Mouse (Mus musculus): Measurements from ENCODE around the gene Slc35e3.
"Not testable (repeated sequence)": the region's sequence is repeated elsewhere in the genome, so short reads cannot be mapped to it uniquely, and the experiment has no call there.

The Slc35e3 gene

GRCm38 (mm10) chr10:117749787-117750343, 3.7 kb upstream of the Slc35e3 start:
- DNase-seq (ENCODE audit: low read depth) = no peak

DNA sequence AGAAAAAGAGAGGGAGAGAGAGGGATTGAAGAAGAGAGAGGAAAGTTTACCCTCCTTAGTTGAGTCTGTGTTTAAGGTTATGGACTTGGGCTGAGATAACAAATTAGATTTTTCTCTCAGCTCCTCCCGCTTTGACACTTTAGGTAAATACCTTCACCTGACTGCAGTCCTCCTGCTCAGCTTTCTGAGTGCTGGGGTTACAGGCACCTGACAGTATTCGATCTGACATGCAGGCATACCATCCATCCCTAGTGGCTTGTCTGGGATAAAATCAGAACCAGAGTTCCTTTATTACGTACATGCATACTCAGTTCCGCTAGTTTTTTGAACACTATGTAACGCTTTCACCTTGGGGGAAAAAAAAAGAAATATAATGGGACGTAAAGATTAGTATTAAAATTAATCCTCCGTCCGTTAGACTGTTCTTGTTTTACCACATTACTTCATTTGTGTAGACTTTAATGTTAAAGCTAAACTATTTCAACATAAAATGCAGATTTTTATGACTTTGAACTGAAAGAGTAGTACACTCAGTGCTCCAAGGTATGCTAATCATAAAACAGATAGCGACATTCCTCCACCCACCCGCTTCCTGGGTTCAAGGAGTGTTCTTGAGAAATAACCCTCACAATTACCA, 3.0 kb upstream of the Slc35e3 start:
- no peak for DNase-seq (ENCODE audit: low read depth)

DNA sequence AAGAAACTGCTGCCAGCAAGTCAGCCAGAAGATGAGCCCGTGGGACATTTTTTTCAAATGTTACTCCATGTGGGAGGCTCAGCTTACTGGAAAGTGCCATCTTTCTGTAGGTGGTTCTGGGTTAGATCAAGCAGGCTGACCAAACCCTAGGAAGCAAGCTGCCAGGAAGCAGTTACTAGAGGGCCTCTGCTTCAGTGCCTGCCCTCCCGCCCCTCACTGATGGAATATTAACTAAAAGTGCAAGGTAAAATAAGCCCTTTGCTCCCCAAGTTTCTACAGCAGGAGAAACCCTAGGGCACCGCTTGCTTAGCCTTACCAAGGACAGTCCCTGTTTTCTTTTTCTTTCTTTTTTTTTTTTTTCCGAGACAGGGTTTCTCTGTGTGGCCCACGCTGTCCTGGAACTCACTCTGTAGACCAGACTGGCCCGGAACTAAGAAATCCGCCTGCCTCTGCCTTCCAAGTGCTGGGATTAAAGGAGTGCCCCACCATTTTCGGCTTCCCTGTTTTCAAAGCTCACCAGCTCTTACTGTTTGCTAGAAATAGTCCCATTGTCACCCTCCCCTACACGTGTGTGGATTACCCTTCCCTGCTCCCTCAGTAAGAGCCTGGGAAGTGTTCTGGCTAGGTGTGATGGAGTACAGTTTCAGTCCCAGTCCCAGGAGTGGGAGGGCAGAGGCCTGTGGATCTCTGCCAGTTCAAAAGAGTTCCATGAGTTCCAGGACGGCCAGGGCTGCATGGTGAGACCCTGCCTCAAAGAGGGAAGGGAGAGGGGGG, 2.3 kb upstream of the Slc35e3 start:
- no peak for DNase-seq (ENCODE audit: low read depth)

- no peak for DNase-seq (ENCODE audit: low read depth)
Measured at GRCm38 (mm10) chr10:117747711-117748110, 1.5 kb upstream of the Slc35e3 start.

GRCm38 (mm10) chr10:117745570-117746296, 432 bp downstream of the Slc35e3 start:
- DNase-seq (ENCODE audit: low read depth) = not testable (repeated sequence)

GRCm38 (mm10) chr10:117743917-117744316, 2.2 kb downstream of the Slc35e3 start:
- DNase-seq (ENCODE audit: low read depth) = no peak

- no peak for DNase-seq (ENCODE audit: low read depth)
Measured at GRCm38 (mm10) chr10:117743182-117743581, 3.0 kb downstream of the Slc35e3 start.

DNA sequence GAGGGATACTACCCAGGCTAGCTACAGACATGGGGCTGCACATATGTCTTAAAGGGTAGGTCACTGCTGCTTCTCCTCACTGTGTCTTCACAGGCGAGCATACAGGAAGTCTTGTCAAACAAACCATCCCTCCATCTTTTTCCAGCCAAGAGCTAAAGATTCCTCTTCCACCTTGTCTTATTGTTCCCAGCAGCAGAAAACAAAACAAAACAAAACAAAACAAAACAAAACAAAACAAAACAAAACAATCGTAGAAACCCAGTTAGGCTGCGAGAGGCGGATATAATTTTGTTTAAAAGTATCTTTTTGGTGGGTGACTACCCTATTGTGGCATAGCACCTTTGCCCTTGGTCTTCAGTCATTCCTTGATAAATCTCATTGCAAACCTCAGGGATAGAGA, 3.5 kb downstream of the Slc35e3 start:
- DNase-seq (ENCODE audit: low read depth) = no peak

DNA sequence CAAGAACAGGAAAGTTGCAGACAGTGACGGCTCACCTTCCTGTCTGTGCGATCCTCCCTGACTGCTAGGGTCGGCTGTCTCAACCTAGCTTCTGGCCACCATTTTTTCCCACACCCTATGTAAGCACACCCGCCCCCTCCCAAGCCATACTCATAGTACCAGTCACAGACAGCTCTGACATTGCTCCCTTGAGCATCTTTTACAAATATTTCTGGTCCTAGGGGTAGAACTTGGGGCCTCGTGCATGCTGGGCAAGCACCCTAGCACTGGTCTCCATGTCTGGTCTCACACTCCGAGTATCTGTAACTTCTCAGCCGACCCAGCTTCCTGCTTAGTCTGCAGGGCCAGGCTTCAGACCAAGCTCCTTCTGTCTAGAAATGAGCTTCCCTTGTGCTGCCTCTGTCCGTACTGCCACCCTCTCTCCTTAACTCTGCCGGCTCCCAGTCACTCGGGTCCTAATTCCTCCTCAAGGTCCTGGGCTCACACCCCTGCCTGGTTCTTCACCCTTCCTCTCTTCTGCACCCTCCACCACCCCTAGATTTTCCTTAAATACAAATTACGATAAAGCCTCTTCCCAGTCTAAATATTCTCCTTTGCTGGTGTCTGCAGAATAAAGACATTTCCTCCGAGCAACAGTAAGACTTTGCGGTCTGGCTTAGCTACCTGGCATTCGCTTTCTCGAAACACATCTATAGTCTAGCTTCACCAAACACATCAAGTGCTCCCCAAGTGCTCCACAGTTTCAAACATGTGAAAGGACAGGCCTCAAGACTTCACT, 4.3 kb downstream of the Slc35e3 start:
- no peak for DNase-seq (ENCODE audit: low read depth)

GRCm38 (mm10) chr10:117740921-117741320, 5.2 kb downstream of the Slc35e3 start:
- no peak for DNase-seq (ENCODE audit: low read depth)

DNA sequence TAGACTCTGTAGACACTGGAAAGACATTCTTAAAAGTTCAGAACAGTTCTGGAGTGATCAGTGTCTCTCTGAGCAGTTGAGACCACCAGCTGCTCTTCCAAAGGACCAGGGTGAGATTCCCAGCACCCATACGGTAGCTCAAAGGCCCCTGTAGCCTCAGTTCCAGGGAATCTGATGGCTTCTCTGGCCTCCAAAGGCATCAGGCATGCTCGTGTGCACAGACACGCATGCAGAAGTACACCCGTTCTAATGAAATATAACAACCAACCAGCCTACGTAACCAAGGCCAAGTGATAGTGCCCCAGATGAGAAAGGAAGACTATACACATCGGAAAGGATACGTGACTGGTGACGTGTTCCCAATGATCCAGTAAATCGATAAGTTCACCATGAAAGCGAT, 6.0 kb downstream of the Slc35e3 start:
- no peak for DNase-seq (ENCODE audit: low read depth)

DNA sequence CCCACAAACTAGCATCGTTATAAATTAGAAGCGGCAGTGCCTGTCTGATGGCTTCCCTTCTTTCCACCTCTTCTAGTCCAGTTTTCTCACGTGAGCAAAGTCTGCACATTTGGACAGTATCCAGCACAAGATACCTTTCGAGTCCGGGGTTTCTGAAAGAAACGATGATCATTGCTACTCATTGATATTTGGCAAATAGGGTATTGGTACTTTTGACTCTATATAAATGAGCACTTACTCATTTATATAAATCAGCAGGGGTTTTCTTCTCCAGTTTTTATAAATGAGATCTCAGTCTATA, 6.6 kb downstream of the Slc35e3 start:
- DNase-seq (ENCODE audit: low read depth) = no peak

GRCm38 (mm10) chr10:117738928-117739647, 7.1 kb downstream of the Slc35e3 start:
- no peak for DNase-seq (ENCODE audit: low read depth)

GRCm38 (mm10) chr10:117738140-117738921, 7.8 kb downstream of the Slc35e3 start:
- DNase-seq (ENCODE audit: low read depth) = no peak

DNA sequence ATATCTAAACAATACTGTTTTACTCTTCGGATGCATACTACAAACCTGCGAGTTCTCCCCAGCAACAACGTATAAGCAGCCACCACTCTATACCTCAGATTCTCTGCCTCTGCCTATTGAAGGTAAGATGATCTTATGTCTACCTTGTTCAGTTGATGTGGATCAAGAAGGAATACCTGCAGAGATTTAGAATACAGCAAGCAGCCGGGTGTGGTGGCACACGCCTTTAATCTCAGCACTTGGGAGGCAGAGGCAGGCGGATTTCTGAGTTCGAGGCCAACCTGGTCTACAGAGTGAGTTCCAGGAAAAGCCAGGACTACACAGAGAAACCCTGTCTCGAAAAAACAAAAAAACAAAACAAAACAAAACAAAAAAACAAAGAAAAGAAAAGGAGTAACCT, 8.7 kb downstream of the Slc35e3 start:
- DNase-seq (ENCODE audit: low read depth) = not testable (repeated sequence)

- DNase-seq (ENCODE audit: low read depth) = no peak
Measured at GRCm38 (mm10) chr10:117737075-117737474, 9.1 kb downstream of the Slc35e3 start.

DNA sequence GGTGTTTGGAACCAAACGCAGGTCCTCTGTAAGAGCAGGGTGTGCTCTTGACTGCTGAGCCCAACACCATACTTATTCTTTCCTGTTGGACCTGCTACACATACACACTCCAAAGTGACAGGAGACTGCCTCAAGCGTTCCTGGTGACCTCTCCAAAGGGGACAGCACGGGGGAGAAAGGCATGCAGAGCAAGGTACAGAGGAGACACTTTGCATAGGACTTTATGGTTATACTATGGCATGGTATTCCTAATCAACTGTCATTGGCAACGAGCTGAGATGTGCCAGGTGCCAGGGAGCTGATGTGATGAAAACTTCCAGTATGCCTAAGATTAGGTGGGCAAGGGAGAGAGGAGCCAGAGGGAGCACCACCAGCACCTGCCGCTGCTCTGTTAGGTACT, 9.6 kb downstream of the Slc35e3 start:
- no peak for DNase-seq (ENCODE audit: low read depth)

DNA sequence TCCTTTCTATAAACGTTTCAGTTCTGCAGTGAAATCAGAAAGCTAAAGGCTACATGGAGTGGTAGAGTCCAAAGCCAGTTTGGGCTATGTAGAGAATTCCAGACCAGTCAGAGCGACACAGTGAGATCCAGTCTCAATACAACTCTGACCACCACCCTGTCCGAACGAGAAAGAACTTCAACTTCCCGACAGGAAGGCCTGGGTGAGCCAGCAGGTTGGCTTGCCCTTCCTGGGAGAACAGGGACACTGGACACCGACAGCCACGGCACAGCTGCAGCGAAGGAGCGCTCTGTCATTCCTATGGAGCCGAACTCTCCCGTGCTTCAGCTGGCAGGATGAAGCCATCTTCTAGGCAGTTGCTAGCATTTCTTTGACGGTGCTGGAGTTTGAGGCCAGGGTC, 10.8 kb downstream of the Slc35e3 start:
- not testable (repeated sequence) for DNase-seq (ENCODE audit: low read depth)

DNA sequence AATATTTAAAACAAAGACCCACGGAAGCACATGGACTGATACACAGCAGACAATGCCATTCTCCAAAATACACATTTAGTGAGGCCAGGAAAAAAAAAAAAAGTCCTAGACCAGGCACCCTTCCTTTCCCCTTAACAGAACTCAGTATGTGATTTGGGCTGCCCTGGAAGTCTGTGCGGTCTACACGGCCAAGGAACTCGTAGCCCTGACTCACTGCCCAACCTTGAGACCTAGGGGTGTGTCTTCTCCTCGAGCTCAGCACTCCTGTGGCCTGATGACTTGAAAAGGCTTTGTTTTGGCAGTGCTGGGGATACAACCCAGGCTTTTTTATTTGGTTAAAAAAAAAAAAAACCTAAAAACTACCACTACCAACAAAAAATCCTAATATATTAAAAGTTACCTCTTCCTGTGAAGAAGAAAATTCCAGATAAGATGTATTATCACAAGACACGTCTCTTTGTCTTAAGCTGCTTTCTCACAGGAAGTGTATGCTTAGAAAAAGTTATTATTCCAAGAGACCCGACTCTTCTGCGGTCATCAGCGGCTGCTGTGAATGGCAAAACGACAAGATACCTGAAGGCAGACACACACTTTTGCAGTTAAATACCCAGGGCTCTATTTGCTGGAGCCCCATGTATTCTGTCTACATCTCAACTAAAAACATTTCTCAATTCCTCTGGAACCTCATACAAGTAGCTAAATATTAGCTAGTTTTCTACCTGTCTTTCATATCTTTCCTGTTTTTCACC, 11.9 kb downstream of the Slc35e3 start:
- not testable (repeated sequence) for DNase-seq (ENCODE audit: low read depth)

DNA sequence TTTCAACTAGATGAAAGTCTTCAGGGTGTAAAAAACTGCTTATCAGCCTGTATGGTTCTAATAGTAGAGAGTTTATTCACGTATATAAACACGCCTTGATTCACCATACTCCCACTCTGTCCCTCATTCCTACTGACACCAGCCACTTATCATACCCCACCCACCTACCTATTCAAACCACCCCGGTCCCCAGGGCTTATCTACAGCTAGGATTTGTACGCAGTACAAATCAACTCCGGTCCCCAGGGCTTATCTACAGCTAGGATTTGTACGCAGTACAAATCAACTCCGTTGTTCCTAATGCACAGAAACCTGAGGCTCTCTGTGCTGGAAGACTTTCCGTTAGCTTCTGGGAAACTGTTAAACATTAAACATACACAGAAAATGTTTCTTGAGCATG, 12.5 kb downstream of the Slc35e3 start:
- not testable (repeated sequence) for DNase-seq (ENCODE audit: low read depth)

All from c-Kit-positive CD71-positive TER-119-negative erythroid progenitor cells, embryonic 14.5 days (primary cell).